Mouse (Mus musculus) kidney, postnatal 14 days (tissue): ENCODE data around the gene Fgfr2.
A peak's percentile ranks its signal among the peaks of the same experiment; 100 is the strongest.

Experiments
- DNase-seq: peaks from one replicate; pipeline ENCODE4 v3.0.0; 2022; ENCODE audit warnings: mixed read lengths

Fgfr2 gene

GRCm38 (mm10) chr7:130673169-130674033 is 2449.7 kb downstream of the Fgfr2 start:
- DNase-seq: peak; percentile 56

GRCm38 (mm10) chr7:130671301-130671700 is 2451.8 kb downstream of the Fgfr2 start:
- DNase-seq: no peak

- DNase-seq: peak; percentile 44
These were observed 2452.8 kb downstream of the Fgfr2 start for GRCm38 (mm10) chr7:130670358-130670757.

GRCm38 (mm10) chr7:130669370-130669881 is 2453.7 kb downstream of the Fgfr2 start:
- DNase-seq: peak; percentile 85

- DNase-seq: peak; percentile 80
These were observed 2454.3 kb downstream of the Fgfr2 start for GRCm38 (mm10) chr7:130668729-130669281.

- DNase-seq: peak; percentile 21
These were observed 2455.1 kb downstream of the Fgfr2 start for GRCm38 (mm10) chr7:130668013-130668412.

GRCm38 (mm10) chr7:130665358-130665757 is 2457.8 kb downstream of the Fgfr2 start:
- no peak for DNase-seq

GRCm38 (mm10) chr7:130664629-130665028 is 2458.5 kb downstream of the Fgfr2 start:
- DNase-seq: no peak

GRCm38 (mm10) chr7:130664037-130664436 is 2459.1 kb downstream of the Fgfr2 start:
- no peak for DNase-seq

GRCm38 (mm10) chr7:130662869-130663268 is 2460.3 kb downstream of the Fgfr2 start:
- no peak for DNase-seq

GRCm38 (mm10) chr7:130662250-130662649 is 2460.9 kb downstream of the Fgfr2 start:
- DNase-seq: no peak

- DNase-seq: no peak
These were observed 2464.0 kb downstream of the Fgfr2 start for GRCm38 (mm10) chr7:130659129-130659528.

- DNase-seq: peak; percentile 67
These were observed 2465.4 kb downstream of the Fgfr2 start for GRCm38 (mm10) chr7:130657751-130658150.

GRCm38 (mm10) chr7:130656965-130657364 is 2466.2 kb downstream of the Fgfr2 start:
- no peak for DNase-seq

- DNase-seq: peak; percentile 56
These were observed 2468.6 kb downstream of the Fgfr2 start for GRCm38 (mm10) chr7:130654562-130654961.

- no peak for DNase-seq
These were observed 2470.1 kb downstream of the Fgfr2 start for GRCm38 (mm10) chr7:130653036-130653555.

GRCm38 (mm10) chr7:130650621-130651020 is 2472.5 kb downstream of the Fgfr2 start:
- no peak for DNase-seq

GRCm38 (mm10) chr7:130649257-130649656 is 2473.9 kb downstream of the Fgfr2 start:
- DNase-seq: peak; percentile 51

- DNase-seq: no peak
These were observed 2475.1 kb downstream of the Fgfr2 start for GRCm38 (mm10) chr7:130648061-130648460.

GRCm38 (mm10) chr7:130646762-130647139 is 2476.4 kb downstream of the Fgfr2 start:
- DNase-seq: peak; percentile 89

GRCm38 (mm10) chr7:130645994-130646761 is 2477.0 kb downstream of the Fgfr2 start:
- DNase-seq: peak; percentile 89

GRCm38 (mm10) chr7:130645332-130645993 is 2477.7 kb downstream of the Fgfr2 start:
- no peak for DNase-seq
